Mouse (Mus musculus): ENCODE results near the gene Gab2. TPM values are rescaled to one million over a fixed set of nuclear protein-coding genes. Genes with fewer than 3 reads are reported as not detected.

Gene Gab2
- polyA plus RNA-seq, 1 experiment from 2014 or later = 3.4 TPM

DNA sequence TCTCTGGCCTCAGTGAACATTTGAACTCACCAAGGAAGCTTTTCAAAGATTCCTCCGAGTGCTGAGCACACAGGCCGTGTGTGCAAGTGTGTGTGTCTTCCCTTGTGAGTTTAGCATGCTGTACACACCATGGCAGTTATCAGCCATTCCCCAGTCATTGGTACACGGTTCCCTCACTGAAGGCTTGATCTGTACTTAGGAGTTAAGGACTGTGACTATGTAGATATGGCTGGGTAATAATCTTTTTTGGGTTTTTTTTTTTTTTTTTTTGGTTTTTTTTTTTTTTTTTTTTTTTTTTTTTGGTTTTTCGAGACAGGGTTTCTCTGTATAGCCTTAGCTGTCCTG, 265.4 kb downstream of the Gab2 start:
- WGBS = 84% methylated on average over 4 of the region's 4 CpGs

DNA sequence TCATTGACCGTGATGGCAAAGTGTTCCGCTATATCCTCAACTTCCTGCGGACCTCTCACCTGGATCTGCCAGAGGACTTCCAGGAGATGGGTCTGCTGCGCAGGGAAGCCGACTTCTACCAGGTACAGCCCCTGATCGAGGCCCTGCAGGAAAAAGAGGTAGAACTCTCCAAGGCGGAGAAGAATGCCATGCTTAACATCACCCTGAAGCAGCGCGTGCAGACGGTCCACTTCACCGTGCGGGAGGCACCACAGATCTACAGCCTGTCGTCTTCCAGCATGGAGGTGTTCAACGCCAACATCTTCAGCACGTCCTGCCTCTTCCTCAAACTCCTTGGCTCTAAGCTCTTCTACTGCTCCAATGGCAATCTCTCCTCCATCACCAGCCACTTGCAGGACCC, 266.1 kb downstream of the Gab2 start:
- no peak overlapping the region for H3K4me2 ChIP-seq (replicated peaks; ENCODE audit: low read depth)
- no peak overlapping the region for H3K27ac ChIP-seq (replicated peaks)
- H3K9me3 ChIP-seq (ENCODE audit: control insufficient read depth, low read length) = no peaks in the 10 kb centered on the region
- no peaks in the 10 kb centered on the region for H3K36me3 ChIP-seq (ENCODE audit: control insufficient read depth, insufficient read depth, low read length)
- no peak for TF ChIP-seq CTCF (IDR thresholded peaks at IDR 0.05; ENCODE audit: low read depth)
- no peak for TF ChIP-seq EP300 (optimal IDR thresholded peaks at IDR 0.05)
- H3K4me3 ChIP-seq (ENCODE audit: low read depth, low read length) = no peak overlapping the region
- 96% methylated on average over 15 of the region's 15 CpGs for WGBS
- ATAC-seq (ENCODE audit: low FRiP score, low TSS enrichment) (no peak), DNase-seq (ENCODE audit: low spot score) (no peak)
- no peaks in the 10 kb centered on the region for H3K4me1 ChIP-seq (replicated peaks; ENCODE audit: control insufficient read depth, insufficient read depth)
- no peak overlapping the region for H3K9ac ChIP-seq (ENCODE audit: low read length)
- H3K27me3 ChIP-seq (ENCODE audit: control insufficient read depth, insufficient read depth, low read length) = no peaks in the 10 kb centered on the region

More for the DNA sequence above, 265.4 kb downstream of the Gab2 start:
- DNase-seq (ENCODE audit: low spot score) = no peak
- Histone ChIP-seq H3K4me2 (replicated peaks; ENCODE audit: low read depth) (no peak overlapping the region), H3K9me3 (ENCODE audit: control insufficient read depth, low read length) (no peaks in the 10 kb centered on the region), H3K27ac (replicated peaks) (no peak overlapping the region), H3K4me1 (replicated peaks; ENCODE audit: control insufficient read depth, insufficient read depth) (no peaks in the 10 kb centered on the region), H3K27me3 (ENCODE audit: control insufficient read depth, insufficient read depth, low read length) (no peaks in the 10 kb centered on the region), H3K36me3 (ENCODE audit: control insufficient read depth, insufficient read depth, low read length) (no peaks in the 10 kb centered on the region), H3K4me3 (ENCODE audit: low read depth, low read length) (no peak overlapping the region), H3K9ac (ENCODE audit: low read length) (no peak overlapping the region)
- no peak for TF ChIP-seq EP300 (optimal IDR thresholded peaks at IDR 0.05)
- no peak for ATAC-seq (ENCODE audit: low FRiP score, low TSS enrichment)

DNA sequence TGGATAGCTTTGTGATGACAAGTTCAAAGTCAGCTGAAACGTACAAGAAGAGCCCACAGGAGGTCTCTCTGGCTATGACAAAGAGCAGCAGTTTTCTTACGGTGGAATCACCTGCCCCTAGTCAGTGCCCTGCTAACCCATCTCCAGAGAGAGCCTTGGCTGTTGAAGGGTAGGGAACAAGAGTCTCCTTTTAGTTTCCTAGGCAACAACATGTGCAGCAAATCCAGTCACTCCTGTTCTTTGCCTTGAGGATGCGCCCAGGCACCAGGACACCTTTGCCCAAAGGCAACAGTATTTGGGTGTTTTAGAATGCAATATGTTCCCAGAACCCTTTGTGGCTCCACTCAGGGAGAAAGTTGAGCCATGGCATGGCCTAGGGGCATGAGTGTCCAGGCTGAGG, 266.9 kb downstream of the Gab2 start:
- Histone ChIP-seq H3K4me2 (replicated peaks; ENCODE audit: low read depth) (no peak overlapping the region), H3K27ac (replicated peaks) (no peak overlapping the region), H3K4me1 (replicated peaks; ENCODE audit: control insufficient read depth, insufficient read depth) (no peaks in the 10 kb centered on the region), H3K27me3 (ENCODE audit: control insufficient read depth, insufficient read depth, low read length) (no peaks in the 10 kb centered on the region), H3K9me3 (ENCODE audit: control insufficient read depth, low read length) (no peaks in the 10 kb centered on the region), H3K9ac (ENCODE audit: low read length) (no peak overlapping the region), H3K36me3 (ENCODE audit: control insufficient read depth, insufficient read depth, low read length) (no peaks in the 10 kb centered on the region), H3K4me3 (ENCODE audit: low read depth, low read length) (no peak overlapping the region)
- no peak for DNase-seq (ENCODE audit: low spot score)
- 84% methylated on average over 3 of the region's 3 CpGs for WGBS
- no peak for ATAC-seq (ENCODE audit: low FRiP score, low TSS enrichment)
- TF ChIP-seq CTCF (IDR thresholded peaks at IDR 0.05; ENCODE audit: low read depth) (no peak), EP300 (optimal IDR thresholded peaks at IDR 0.05) (no peak)

DNA sequence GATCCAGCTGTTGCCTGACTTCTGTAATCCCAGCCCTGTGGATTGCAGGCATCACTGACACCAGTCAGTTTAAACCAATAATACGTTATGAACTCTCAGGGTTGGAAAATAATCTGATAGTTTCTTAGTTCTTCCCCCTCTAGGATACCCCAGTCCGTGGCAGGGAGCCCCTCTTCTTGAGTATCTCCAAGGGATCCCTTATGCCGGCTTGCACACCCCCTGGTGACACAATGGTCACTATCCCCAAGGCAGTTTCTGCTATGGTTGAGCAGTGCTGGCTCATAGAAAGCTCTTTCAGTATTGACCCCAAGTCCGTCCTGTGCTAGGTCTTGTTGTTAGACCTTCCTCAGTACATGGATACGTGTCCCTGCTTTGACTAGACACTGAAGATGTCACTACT, 267.4 kb downstream of the Gab2 start:
- TF ChIP-seq EP300 (optimal IDR thresholded peaks at IDR 0.05) (no peak), CTCF (IDR thresholded peaks at IDR 0.05; ENCODE audit: low read depth) (no peak)
- no peak for ATAC-seq (ENCODE audit: low FRiP score, low TSS enrichment)
- Histone ChIP-seq H3K27me3 (ENCODE audit: control insufficient read depth, insufficient read depth, low read length) (no peaks in the 10 kb centered on the region), H3K9ac (ENCODE audit: low read length) (no peak overlapping the region), H3K4me3 (ENCODE audit: low read depth, low read length) (no peak overlapping the region), H3K27ac (replicated peaks) (no peak overlapping the region), H3K4me1 (replicated peaks; ENCODE audit: control insufficient read depth, insufficient read depth) (no peaks in the 10 kb centered on the region), H3K4me2 (replicated peaks; ENCODE audit: low read depth) (no peak overlapping the region), H3K9me3 (ENCODE audit: control insufficient read depth, low read length) (no peaks in the 10 kb centered on the region), H3K36me3 (ENCODE audit: control insufficient read depth, insufficient read depth, low read length) (no peaks in the 10 kb centered on the region)
- 86% methylated on average over 5 of the region's 5 CpGs for WGBS
- DNase-seq (ENCODE audit: low spot score) = no peak

DNA sequence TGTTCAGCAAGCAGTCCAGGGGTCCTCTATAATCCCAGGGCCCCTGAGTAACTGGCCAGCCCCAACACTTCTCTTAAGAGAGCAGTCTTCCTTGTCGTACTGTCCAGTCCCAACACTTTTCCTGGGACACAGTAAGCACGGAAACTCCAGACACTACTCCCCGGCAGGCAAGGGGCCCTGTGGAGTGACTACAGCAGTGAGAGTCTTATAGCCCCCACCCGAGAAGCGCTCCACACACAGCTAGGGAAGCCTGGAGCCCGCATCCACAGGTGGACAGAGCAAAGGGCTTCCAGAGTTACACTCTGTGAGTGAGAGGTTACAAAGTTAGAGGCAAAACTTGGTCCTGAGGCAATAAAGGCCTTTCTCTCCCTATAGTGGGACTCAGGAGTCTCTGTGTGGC, 268.1 kb downstream of the Gab2 start:
- ATAC-seq (ENCODE audit: low FRiP score, low TSS enrichment) (no peak), DNase-seq (ENCODE audit: low spot score) (no peak)
- H3K27me3 ChIP-seq (ENCODE audit: control insufficient read depth, insufficient read depth, low read length) = no peaks in the 10 kb centered on the region
- no peaks in the 10 kb centered on the region for H3K36me3 ChIP-seq (ENCODE audit: control insufficient read depth, insufficient read depth, low read length)
- no peak overlapping the region for H3K4me3 ChIP-seq (ENCODE audit: low read depth, low read length)
- TF ChIP-seq CTCF (IDR thresholded peaks at IDR 0.05; ENCODE audit: low read depth) (no peak), EP300 (optimal IDR thresholded peaks at IDR 0.05) (no peak)
- no peak overlapping the region for H3K9ac ChIP-seq (ENCODE audit: low read length)
- 86% methylated on average over 6 of the region's 6 CpGs for WGBS
- no peak overlapping the region for H3K27ac ChIP-seq (replicated peaks)
- no peaks in the 10 kb centered on the region for H3K4me1 ChIP-seq (replicated peaks; ENCODE audit: control insufficient read depth, insufficient read depth)
- no peak overlapping the region for H3K4me2 ChIP-seq (replicated peaks; ENCODE audit: low read depth)
- H3K9me3 ChIP-seq (ENCODE audit: control insufficient read depth, low read length) = no peaks in the 10 kb centered on the region

DNA sequence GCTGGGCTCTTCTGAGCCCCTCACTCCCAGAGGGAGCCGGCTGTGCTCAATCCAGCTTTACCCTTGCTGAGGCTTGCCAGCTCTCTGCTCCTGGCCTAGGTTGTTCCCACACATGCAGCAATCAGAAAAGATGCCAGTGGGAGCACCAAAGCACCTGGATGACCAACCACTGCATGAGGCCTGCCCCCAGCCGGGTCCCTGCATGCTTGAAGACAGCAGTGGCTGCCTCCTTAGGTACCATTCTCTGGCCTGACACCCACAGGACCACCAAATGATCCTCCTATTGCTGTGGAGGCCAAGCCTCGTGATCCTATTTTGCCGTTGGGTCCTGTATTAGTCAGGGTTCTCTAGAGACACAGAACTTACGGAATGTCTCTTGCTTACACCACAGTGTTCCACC, 269.5 kb downstream of the Gab2 start:
- ATAC-seq (ENCODE audit: low FRiP score, low TSS enrichment) (no peak), DNase-seq (ENCODE audit: low spot score) (no peak)
- H3K36me3 ChIP-seq (ENCODE audit: control insufficient read depth, insufficient read depth, low read length) = no peaks in the 10 kb centered on the region
- H3K27me3 ChIP-seq (ENCODE audit: control insufficient read depth, insufficient read depth, low read length) = no peaks in the 10 kb centered on the region
- 96% methylated on average over 5 of the region's 5 CpGs for WGBS
- H3K4me2 ChIP-seq (replicated peaks; ENCODE audit: low read depth) = no peak overlapping the region
- H3K9me3 ChIP-seq (ENCODE audit: control insufficient read depth, low read length) = no peaks in the 10 kb centered on the region
- no peak overlapping the region for H3K9ac ChIP-seq (ENCODE audit: low read length)
- no peaks in the 10 kb centered on the region for H3K4me1 ChIP-seq (replicated peaks; ENCODE audit: control insufficient read depth, insufficient read depth)
- H3K27ac ChIP-seq (replicated peaks) = no peak overlapping the region
- TF ChIP-seq EP300 (optimal IDR thresholded peaks at IDR 0.05) = no peak
- no peak for TF ChIP-seq CTCF (IDR thresholded peaks at IDR 0.05; ENCODE audit: low read depth)
- H3K4me3 ChIP-seq (ENCODE audit: low read depth, low read length) = no peak overlapping the region
